In genomic region chr6:83107566-83108400, GRCm38 (mm10) we compare ENCODE assay signal across 8 mouse cellular contexts. TPM values are rescaled to one million over a fixed set of nuclear protein-coding genes. Genes with fewer than 3 reads are reported as not detected.
DNase-seq lines count a peak whose midpoint lies in the region; ATAC-seq and TF ChIP-seq lines count a peak whose summit lies in the region.

No protein-coding gene starts in this region.

- WGBS in intestine, embryonic 14.5 days = 38% methylated on average over 13 of the region's 13 CpGs
- 35% methylated on average over 13 of the region's 13 CpGs for WGBS in limb, embryonic 15.5 days
- WGBS in midbrain, embryonic 15.5 days = 31% methylated on average over 13 of the region's 13 CpGs
- WGBS in stomach, postnatal 0 days = 33% methylated on average over 13 of the region's 13 CpGs

- H3K4me3 ChIP-seq in intestine, embryonic 14.5 days (ENCODE audit: low read depth, low read length) = peak overlapping the region; percentile 99
- H3K4me3 ChIP-seq in limb, embryonic 15.5 days = peak overlapping the region; percentile 89
- H3K4me3 ChIP-seq in midbrain, embryonic 15.5 days = peak overlapping the region; percentile 72; the same call in 1 of the 2 replicates
- 0 out of 2 replicates have a peak overlapping the region, but pooled peaks have one; percentile 93 for H3K4me3 ChIP-seq in stomach, postnatal 0 days (ENCODE audit: low read depth, low read length)

- peaks cover 9% of the 10 kb centered on the region for H3K4me1 ChIP-seq in intestine, embryonic 14.5 days (replicated peaks; ENCODE audit: control insufficient read depth, insufficient read depth, low read length)
- peaks cover 28% of the 10 kb centered on the region for H3K4me1 ChIP-seq in limb, embryonic 15.5 days
- H3K4me1 ChIP-seq in midbrain, embryonic 15.5 days = peaks cover 38% of the 10 kb centered on the region
- H3K4me1 ChIP-seq in stomach, postnatal 0 days (replicated peaks; ENCODE audit: control insufficient read depth, insufficient read depth) = 0 out of 2 replicates have a peak, but pooled peaks cover 2% of the 10 kb centered on the region

- no peak for TF ChIP-seq EP300 in stomach, postnatal 0 days (optimal IDR thresholded peaks at IDR 0.05)

- 0 out of 2 replicates have a peak overlapping the region, but pooled peaks have one; percentile 77 for H3K27ac ChIP-seq in intestine, embryonic 14.5 days (ENCODE audit: low read depth)
- H3K27ac ChIP-seq in limb, embryonic 15.5 days = peak overlapping the region; percentile 85; the same call in 1 of the 2 replicates
- H3K27ac ChIP-seq in midbrain, embryonic 15.5 days = peak overlapping the region; percentile 77; the same call in 1 of the 2 replicates
- peak overlapping the region; percentile 88; the same call in 1 of the 2 replicates for H3K27ac ChIP-seq in stomach, postnatal 0 days (replicated peaks)

- peak overlapping the region; percentile 85 for H3K4me2 ChIP-seq in intestine, embryonic 14.5 days (ENCODE audit: low read length)
- peak overlapping the region; percentile 82 for H3K4me2 ChIP-seq in limb, embryonic 15.5 days
- H3K4me2 ChIP-seq in midbrain, embryonic 15.5 days = peak overlapping the region; percentile 92
- H3K4me2 ChIP-seq in stomach, postnatal 0 days (replicated peaks; ENCODE audit: low read depth) = peak overlapping the region; percentile 78; the same call in 1 of the 2 replicates

- no peaks in the 10 kb centered on the region for H3K9me3 ChIP-seq in intestine, embryonic 14.5 days (ENCODE audit: control insufficient read depth, low read length)
- H3K9me3 ChIP-seq in limb, embryonic 15.5 days = no peaks in the 10 kb centered on the region
- no peaks in the 10 kb centered on the region for H3K9me3 ChIP-seq in midbrain, embryonic 15.5 days
- no peaks in the 10 kb centered on the region for H3K9me3 ChIP-seq in stomach, postnatal 0 days (ENCODE audit: control insufficient read depth, low read length)

- no peaks in the 10 kb centered on the region for H3K27me3 ChIP-seq in intestine, embryonic 14.5 days (replicated peaks; ENCODE audit: control insufficient read depth, insufficient read depth, low read length)
- no peaks in the 10 kb centered on the region for H3K27me3 ChIP-seq in limb, embryonic 15.5 days
- H3K27me3 ChIP-seq in midbrain, embryonic 15.5 days (replicated peaks) = no peaks in the 10 kb centered on the region
- no peaks in the 10 kb centered on the region for H3K27me3 ChIP-seq in stomach, postnatal 0 days (ENCODE audit: control insufficient read depth, insufficient read depth, low read length)

- DNase-seq in urinary bladder, postnatal 14 days (ENCODE audit: low spot score) = peak; percentile 82
- DNase-seq in urinary bladder, postnatal 10 days (ENCODE audit: low spot score) = no peak
- DNase-seq in cerebellum, postnatal 10 days = peak; percentile 88 to 91
- DNase-seq in gastrocnemius, postnatal 10 days = peak; percentile 88
- peak; percentile 87 for DNase-seq in intestine, embryonic 14.5 days (ENCODE audit: low spot score)
- peak; percentile 88 for DNase-seq in stomach, postnatal 0 days (ENCODE audit: low spot score)

- H3K36me3 ChIP-seq in intestine, embryonic 14.5 days (ENCODE audit: control insufficient read depth, insufficient read depth, low read length) = peaks cover 15% of the 10 kb centered on the region
- peaks cover 12% of the 10 kb centered on the region; the same call in 1 of the 2 replicates for H3K36me3 ChIP-seq in limb, embryonic 15.5 days
- H3K36me3 ChIP-seq in midbrain, embryonic 15.5 days (replicated peaks) = 0 out of 2 replicates have a peak, but pooled peaks cover 2% of the 10 kb centered on the region
- H3K36me3 ChIP-seq in stomach, postnatal 0 days (ENCODE audit: control insufficient read depth, insufficient read depth, low read length) = no peaks in the 10 kb centered on the region

- ATAC-seq in intestine, embryonic 14.5 days (replicated peaks; ENCODE audit: low FRiP score, low TSS enrichment, low read depth) = 0 out of 2 replicates have a peak, but pooled peaks have one; percentile 12
- ATAC-seq in limb, embryonic 15.5 days (ENCODE audit: insufficient number of reproducible peaks, low FRiP score, low TSS enrichment, low read depth) = no peak
- 0 out of 2 replicates have a peak, but pooled peaks have one; percentile 2 for ATAC-seq in midbrain, embryonic 15.5 days (replicated peaks)
- peak; percentile 71 for ATAC-seq in stomach, postnatal 0 days (ENCODE audit: low FRiP score, low TSS enrichment)

- peak; percentile 90 for TF ChIP-seq CTCF in stomach, postnatal 0 days (IDR thresholded peaks at IDR 0.05; ENCODE audit: low read depth)

- H3K9ac ChIP-seq in intestine, embryonic 14.5 days (ENCODE audit: low read length) = no peak overlapping the region
- H3K9ac ChIP-seq in limb, embryonic 15.5 days = no peak overlapping the region
- no peak overlapping the region for H3K9ac ChIP-seq in midbrain, embryonic 15.5 days
- H3K9ac ChIP-seq in stomach, postnatal 0 days (ENCODE audit: low read length) = no peak overlapping the region

RNA-seq across cellular contexts. Expression of gene Mrpl53, which starts 1.1 kb away (rescaled TPM):
- total RNA-seq in gastrocnemius, postnatal 10 days (2021) = 100 to 1,000 TPM; 101 to 114 TPM
- 132 and 136 TPM in 2 replicates for polyA plus RNA-seq in intestine, embryonic 14.5 days (2014; fragmentation: Nextera tagmentation; extraction: Ambion mirVana)
- 119 and 123 TPM in 2 replicates for polyA plus RNA-seq in limb, embryonic 15.5 days (2015; fragmentation: Nextera tagmentation; extraction: Ambion mirVana)
- 102 and 105 TPM in 2 replicates for polyA plus RNA-seq in midbrain, embryonic 15.5 days (2015; fragmentation: Nextera tagmentation; extraction: Ambion mirVana)
- polyA plus RNA-seq in stomach, postnatal 0 days (2015; fragmentation: Nextera tagmentation; extraction: Ambion mirVana) = 108 and 117 TPM in 2 replicates

RNA-seq across cellular contexts. Expression of gene Gm42688, which starts 6.4 kb away (rescaled TPM):
- 1 to 10 TPM; 1.4 to 2.3 TPM for total RNA-seq in gastrocnemius, postnatal 10 days (2021)
- 2.1 and 2.6 TPM in 2 replicates for polyA plus RNA-seq in intestine, embryonic 14.5 days (2014; fragmentation: Nextera tagmentation; extraction: Ambion mirVana)
- 2.5 and 3.5 TPM in 2 replicates for polyA plus RNA-seq in limb, embryonic 15.5 days (2015; fragmentation: Nextera tagmentation; extraction: Ambion mirVana)
- 7.3 and 7.4 TPM in 2 replicates for polyA plus RNA-seq in midbrain, embryonic 15.5 days (2015; fragmentation: Nextera tagmentation; extraction: Ambion mirVana)
- 1.1 and 1.3 TPM in 2 replicates for polyA plus RNA-seq in stomach, postnatal 0 days (2015; fragmentation: Nextera tagmentation; extraction: Ambion mirVana)

RNA-seq across cellular contexts. Expression of gene Ccdc142, which starts 6.4 kb away (rescaled TPM):
- 1 to 10 TPM in 1 of 2 experiments, under 1 TPM in 1; 0.19 to 1.2 TPM for total RNA-seq in gastrocnemius, postnatal 10 days (2021)
- 2.0 and 2.9 TPM in 2 replicates for polyA plus RNA-seq in intestine, embryonic 14.5 days (2014; fragmentation: Nextera tagmentation; extraction: Ambion mirVana)
- 2.0 and 2.5 TPM in 2 replicates for polyA plus RNA-seq in limb, embryonic 15.5 days (2015; fragmentation: Nextera tagmentation; extraction: Ambion mirVana)
- 6.9 and 8.1 TPM in 2 replicates for polyA plus RNA-seq in midbrain, embryonic 15.5 days (2015; fragmentation: Nextera tagmentation; extraction: Ambion mirVana)
- polyA plus RNA-seq in stomach, postnatal 0 days (2015; fragmentation: Nextera tagmentation; extraction: Ambion mirVana) = 1.1 and 1.4 TPM in 2 replicates

RNA-seq across cellular contexts. Expression of gene Mogs, which starts 7.5 kb away (rescaled TPM):
- 10 to 100 TPM; 11.0 to 15.7 TPM for total RNA-seq in gastrocnemius, postnatal 10 days (2021)
- 39.7 and 60.0 TPM in 2 replicates for polyA plus RNA-seq in intestine, embryonic 14.5 days (2014; fragmentation: Nextera tagmentation; extraction: Ambion mirVana)
- polyA plus RNA-seq in limb, embryonic 15.5 days (2015; fragmentation: Nextera tagmentation; extraction: Ambion mirVana) = 41.8 and 53.8 TPM in 2 replicates
- polyA plus RNA-seq in midbrain, embryonic 15.5 days (2015; fragmentation: Nextera tagmentation; extraction: Ambion mirVana) = 24.7 and 27.0 TPM in 2 replicates
- polyA plus RNA-seq in stomach, postnatal 0 days (2015; fragmentation: Nextera tagmentation; extraction: Ambion mirVana) = 23.2 and 24.4 TPM in 2 replicates

RNA-seq across cellular contexts. Expression of gene Wbp1, which starts 13.6 kb away (rescaled TPM):
- total RNA-seq in gastrocnemius, postnatal 10 days (2021) = 10 to 100 TPM; 48.0 to 52.3 TPM
- 83.8 and 91.2 TPM in 2 replicates for polyA plus RNA-seq in intestine, embryonic 14.5 days (2014; fragmentation: Nextera tagmentation; extraction: Ambion mirVana)
- polyA plus RNA-seq in limb, embryonic 15.5 days (2015; fragmentation: Nextera tagmentation; extraction: Ambion mirVana) = 89.8 and 91.4 TPM in 2 replicates
- polyA plus RNA-seq in midbrain, embryonic 15.5 days (2015; fragmentation: Nextera tagmentation; extraction: Ambion mirVana) = 176 and 196 TPM in 2 replicates
- polyA plus RNA-seq in stomach, postnatal 0 days (2015; fragmentation: Nextera tagmentation; extraction: Ambion mirVana) = 57.4 and 59.4 TPM in 2 replicates
